Mouse (Mus musculus): ENCODE measurements around the gene Ascl2. TPM values are rescaled to one million over a fixed set of nuclear protein-coding genes. Genes with fewer than 3 reads are reported as not detected.
A peak's percentile ranks its signal among the peaks of the same experiment; 100 is the strongest.

Ascl2 gene
- polyA plus RNA-seq, 1 experiment from 2014 or later, result 1.5 TPM

GRCm38 (mm10) chr7:143005344-143006096 lies 36.5 kb upstream of the Ascl2 start:
- DNase-seq (ENCODE audit: low spot score), result peak; percentile 68
- peak overlapping the region; percentile 100 for H3K27ac ChIP-seq (ENCODE audit: low read depth, low read length)
- H3K27me3 ChIP-seq (replicated peaks; ENCODE audit: control insufficient read depth, insufficient read depth, low read length), result no peaks in the 10 kb centered on the region
- peak; percentile 77 for ATAC-seq (replicated peaks; ENCODE audit: low FRiP score)
- H3K4me3 ChIP-seq (ENCODE audit: low read depth, low read length), result peak overlapping the region; percentile 60
- H3K9me3 ChIP-seq (ENCODE audit: control insufficient read depth, low read length), result no peaks in the 10 kb centered on the region
- peaks cover 44% of the 10 kb centered on the region for H3K4me1 ChIP-seq (replicated peaks; ENCODE audit: control insufficient read depth, insufficient read depth, low read length)
- H3K4me2 ChIP-seq, result peak overlapping the region; percentile 90
- no peaks in the 10 kb centered on the region for H3K36me3 ChIP-seq (ENCODE audit: control insufficient read depth, insufficient read depth, low read length)
- peak overlapping the region; percentile 87 for H3K9ac ChIP-seq (ENCODE audit: low read depth, low read length)
- WGBS, result 36% methylated on average over 6 of the region's 6 CpGs

DNA sequence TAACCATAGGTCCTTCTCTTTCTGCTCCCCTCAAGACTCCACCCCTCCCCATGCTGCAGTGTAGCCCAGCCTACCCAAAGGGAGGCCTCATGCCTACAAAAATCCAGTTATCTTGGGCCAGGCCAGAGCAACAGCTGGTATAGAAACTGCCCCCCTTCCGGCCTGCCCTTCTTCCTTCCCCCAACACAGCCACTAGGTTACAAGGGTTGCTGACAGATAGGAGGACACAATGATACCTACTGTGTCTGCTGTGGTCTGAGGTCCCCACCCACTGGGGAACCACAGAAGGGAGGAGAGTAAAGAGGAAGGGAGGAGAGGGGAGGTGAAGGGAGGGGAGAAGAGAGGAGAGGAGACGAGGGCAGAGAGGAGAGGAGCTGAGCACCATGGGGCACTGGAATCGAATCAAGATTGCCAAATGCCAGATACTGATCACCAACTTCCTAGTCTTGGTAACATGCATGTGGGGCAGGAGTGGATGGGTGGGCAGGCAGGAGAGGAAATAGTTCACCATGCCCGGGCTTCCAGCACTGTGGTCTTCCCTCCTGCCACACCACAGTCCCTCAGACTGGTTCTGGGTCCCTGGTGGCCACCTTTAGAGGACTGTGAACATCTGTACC lies 35.8 kb upstream of the Ascl2 start, which contains the start of gene Tspan32:
Gene Tspan32 (plus strand): TSS at position 320 of the 617 bp plus-strand sequence.
- ATAC-seq (replicated peaks; ENCODE audit: low FRiP score) (peak; percentile 78), DNase-seq (ENCODE audit: low spot score) (peak; percentile 73)
- Histone ChIP-seq H3K9ac (ENCODE audit: low read depth, low read length) (peak within 1 kb of the TSS; percentile 87), H3K4me1 (replicated peaks; ENCODE audit: control insufficient read depth, insufficient read depth, low read length) (peaks cover 38% of the 10 kb centered on the region), H3K27me3 (replicated peaks; ENCODE audit: control insufficient read depth, insufficient read depth, low read length) (no peaks in the 10 kb centered on the region), H3K36me3 (ENCODE audit: control insufficient read depth, insufficient read depth, low read length) (no peaks in the 10 kb centered on the region), H3K9me3 (ENCODE audit: control insufficient read depth, low read length) (no peaks in the 10 kb centered on the region), H3K4me2 (peak within 1 kb of the TSS; percentile 90), H3K4me3 (ENCODE audit: low read depth, low read length) (peak within 1 kb of the TSS; percentile 60), H3K27ac (ENCODE audit: low read depth, low read length) (peak within 1 kb of the TSS; percentile 100)
- 36% methylated on average over 4 of the region's 4 CpGs for WGBS

DNA sequence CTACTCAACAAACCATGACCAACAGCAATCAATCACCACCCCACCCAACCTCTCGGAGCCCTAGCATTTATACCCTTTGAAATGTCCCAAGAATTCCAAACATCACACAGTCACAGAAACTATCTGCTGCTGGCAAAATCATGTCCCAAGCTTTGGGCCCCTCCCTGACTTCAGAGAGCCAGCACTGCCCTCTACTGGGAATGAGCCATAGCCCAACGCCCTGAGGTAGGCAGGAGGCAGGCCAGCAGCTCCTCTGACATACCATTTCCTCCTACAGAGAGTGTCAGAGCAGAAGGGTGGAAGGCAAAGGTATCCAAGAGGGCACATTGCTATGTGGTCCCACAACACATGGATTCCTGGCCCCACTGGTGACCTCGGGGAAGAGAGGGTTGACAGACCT lies 33.6 kb upstream of the Ascl2 start:
- WGBS, result 16% methylated on average over 3 of the region's 3 CpGs
- H3K9ac ChIP-seq (ENCODE audit: low read depth, low read length), result no peak overlapping the region
- DNase-seq (ENCODE audit: low spot score) (no peak), ATAC-seq (replicated peaks; ENCODE audit: low FRiP score) (no peak)
- no peak overlapping the region for H3K4me2 ChIP-seq
- no peaks in the 10 kb centered on the region for H3K27me3 ChIP-seq (replicated peaks; ENCODE audit: control insufficient read depth, insufficient read depth, low read length)
- peaks cover 21% of the 10 kb centered on the region for H3K4me1 ChIP-seq (replicated peaks; ENCODE audit: control insufficient read depth, insufficient read depth, low read length)
- H3K9me3 ChIP-seq (ENCODE audit: control insufficient read depth, low read length), result no peaks in the 10 kb centered on the region
- H3K4me3 ChIP-seq (ENCODE audit: low read depth, low read length), result no peak overlapping the region
- no peaks in the 10 kb centered on the region for H3K36me3 ChIP-seq (ENCODE audit: control insufficient read depth, insufficient read depth, low read length)
- no peak overlapping the region for H3K27ac ChIP-seq (ENCODE audit: low read depth, low read length)

GRCm38 (mm10) chr7:142997403-142998150 lies 28.5 kb upstream of the Ascl2 start:
- no peak for DNase-seq (ENCODE audit: low spot score)
- no peak for ATAC-seq (replicated peaks; ENCODE audit: low FRiP score)
- Histone ChIP-seq H3K4me1 (replicated peaks; ENCODE audit: control insufficient read depth, insufficient read depth, low read length) (peaks cover 18% of the 10 kb centered on the region), H3K9ac (ENCODE audit: low read depth, low read length) (no peak overlapping the region), H3K4me3 (ENCODE audit: low read depth, low read length) (no peak overlapping the region), H3K27me3 (replicated peaks; ENCODE audit: control insufficient read depth, insufficient read depth, low read length) (no peaks in the 10 kb centered on the region; the same call in 1 of the 2 replicates), H3K9me3 (ENCODE audit: control insufficient read depth, low read length) (no peaks in the 10 kb centered on the region), H3K4me2 (no peak overlapping the region), H3K36me3 (ENCODE audit: control insufficient read depth, insufficient read depth, low read length) (no peaks in the 10 kb centered on the region), H3K27ac (ENCODE audit: low read depth, low read length) (no peak overlapping the region)
- 62% methylated on average over 3 of the region's 3 CpGs for WGBS

GRCm38 (mm10) chr7:142996998-142997397 lies 27.9 kb upstream of the Ascl2 start:
- 80% methylated on average over 2 of the region's 2 CpGs for WGBS
- H3K9me3 ChIP-seq (ENCODE audit: control insufficient read depth, low read length), result no peaks in the 10 kb centered on the region
- no peak overlapping the region for H3K9ac ChIP-seq (ENCODE audit: low read depth, low read length)
- ATAC-seq (replicated peaks; ENCODE audit: low FRiP score), result 0 out of 2 replicates have a peak, but pooled peaks have one; percentile 30
- no peak overlapping the region for H3K27ac ChIP-seq (ENCODE audit: low read depth, low read length)
- DNase-seq (ENCODE audit: low spot score), result no peak
- H3K4me2 ChIP-seq, result no peak overlapping the region
- H3K4me3 ChIP-seq (ENCODE audit: low read depth, low read length), result no peak overlapping the region
- H3K27me3 ChIP-seq (replicated peaks; ENCODE audit: control insufficient read depth, insufficient read depth, low read length), result no peaks in the 10 kb centered on the region; the same call in 1 of the 2 replicates
- H3K36me3 ChIP-seq (ENCODE audit: control insufficient read depth, insufficient read depth, low read length), result no peaks in the 10 kb centered on the region
- H3K4me1 ChIP-seq (replicated peaks; ENCODE audit: control insufficient read depth, insufficient read depth, low read length), result peaks cover 18% of the 10 kb centered on the region

DNA sequence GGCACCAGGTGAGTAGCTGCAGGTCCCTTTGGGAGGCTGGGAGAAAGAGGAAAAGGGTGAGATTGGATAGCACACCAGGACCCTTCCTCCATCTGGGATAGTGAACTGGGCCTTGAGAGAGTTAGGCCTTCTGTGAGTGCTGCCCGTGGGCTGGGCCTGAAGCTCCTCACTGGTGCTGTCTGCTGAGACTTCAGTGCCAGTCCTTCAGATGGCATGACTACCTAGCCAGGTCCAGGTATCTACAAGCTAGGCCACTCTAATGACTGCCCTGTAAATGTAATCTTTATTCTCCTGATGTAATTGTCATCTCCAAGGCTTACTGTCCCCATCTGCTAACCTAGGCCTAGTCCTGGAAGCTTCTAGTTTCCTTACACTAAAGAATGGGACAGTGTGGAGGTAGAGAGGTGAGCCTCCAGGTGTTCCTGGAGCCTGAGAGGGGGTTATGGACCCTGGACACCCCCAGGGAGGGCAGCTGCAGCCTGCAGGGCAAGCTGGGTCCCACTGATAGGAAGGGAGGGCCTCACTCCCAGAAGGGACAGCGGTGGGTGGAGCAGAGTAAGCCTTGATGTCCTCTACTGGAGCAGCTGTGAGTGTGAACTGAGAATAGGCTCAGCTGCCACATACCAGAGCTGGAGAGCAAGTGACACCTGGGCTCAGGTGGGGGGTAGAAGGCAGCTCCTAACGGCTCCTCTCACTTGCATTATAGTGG lies 26.7 kb upstream of the Ascl2 start:
- Histone ChIP-seq H3K9me3 (ENCODE audit: control insufficient read depth, low read length) (no peaks in the 10 kb centered on the region), H3K4me1 (replicated peaks; ENCODE audit: control insufficient read depth, insufficient read depth, low read length) (peaks cover 18% of the 10 kb centered on the region), H3K36me3 (ENCODE audit: control insufficient read depth, insufficient read depth, low read length) (no peaks in the 10 kb centered on the region), H3K27ac (ENCODE audit: low read depth, low read length) (peak overlapping the region; percentile 70), H3K9ac (ENCODE audit: low read depth, low read length) (peak overlapping the region; percentile 30), H3K27me3 (replicated peaks; ENCODE audit: control insufficient read depth, insufficient read depth, low read length) (no peaks in the 10 kb centered on the region; the same call in none of the 2 replicates), H3K4me3 (ENCODE audit: low read depth, low read length) (no peak overlapping the region), H3K4me2 (peak overlapping the region; percentile 39)
- ATAC-seq (replicated peaks; ENCODE audit: low FRiP score) (peak; percentile 97), DNase-seq (ENCODE audit: low spot score) (no peak)
- 41% methylated on average over 3 of the region's 3 CpGs for WGBS

DNA sequence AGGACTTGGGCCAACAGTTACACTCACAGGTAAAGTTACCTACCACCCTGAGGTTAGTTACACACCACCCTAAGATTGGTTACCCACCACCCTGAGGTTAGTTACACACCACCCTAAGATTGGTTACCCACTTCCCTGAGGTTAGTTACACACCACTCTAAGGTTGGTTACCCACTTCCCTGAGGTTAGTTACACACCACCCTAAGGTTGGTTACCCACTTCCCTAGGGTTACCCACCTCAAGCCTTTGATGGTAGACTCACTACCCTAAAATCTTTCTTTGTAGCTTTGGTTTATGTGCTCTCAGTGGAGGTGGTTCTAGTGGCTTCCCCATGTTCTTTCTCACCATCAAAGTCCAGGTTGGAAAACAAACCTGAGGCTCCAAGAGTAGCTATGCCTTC lies 25.9 kb upstream of the Ascl2 start:
- Histone ChIP-seq H3K36me3 (ENCODE audit: control insufficient read depth, insufficient read depth, low read length) (no peaks in the 10 kb centered on the region), H3K4me2 (no peak overlapping the region), H3K27me3 (replicated peaks; ENCODE audit: control insufficient read depth, insufficient read depth, low read length) (peaks cover 6% of the 10 kb centered on the region), H3K9ac (ENCODE audit: low read depth, low read length) (no peak overlapping the region), H3K4me3 (ENCODE audit: low read depth, low read length) (no peak overlapping the region), H3K27ac (ENCODE audit: low read depth, low read length) (no peak overlapping the region), H3K4me1 (replicated peaks; ENCODE audit: control insufficient read depth, insufficient read depth, low read length) (peaks cover 18% of the 10 kb centered on the region), H3K9me3 (ENCODE audit: control insufficient read depth, low read length) (no peaks in the 10 kb centered on the region)
- ATAC-seq (replicated peaks; ENCODE audit: low FRiP score), result no peak
- no peak for DNase-seq (ENCODE audit: low spot score)

DNA sequence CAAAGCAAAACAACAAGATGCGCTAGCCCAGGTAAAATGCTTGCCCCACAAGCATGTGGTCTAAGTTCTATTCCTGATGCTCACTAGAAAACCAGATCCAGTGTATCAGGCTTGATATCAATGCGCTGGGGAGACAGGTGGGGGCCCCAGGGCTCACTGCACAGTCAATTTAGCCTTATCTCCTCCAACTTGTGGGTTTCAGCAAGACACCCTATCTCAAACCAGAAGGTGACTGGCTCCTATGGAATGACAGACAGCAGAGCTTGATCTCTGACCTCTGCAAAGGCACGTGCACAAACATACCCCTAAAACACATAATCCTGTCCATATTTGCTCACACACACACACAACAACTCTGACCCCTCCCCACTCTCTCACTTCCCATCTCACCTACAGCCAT lies 18.7 kb upstream of the Ascl2 start:
- no peak overlapping the region for H3K4me3 ChIP-seq (ENCODE audit: low read depth, low read length)
- 44% methylated on average over 3 of the region's 3 CpGs for WGBS
- H3K36me3 ChIP-seq (ENCODE audit: control insufficient read depth, insufficient read depth, low read length), result no peaks in the 10 kb centered on the region
- peak; percentile 89 for ATAC-seq (replicated peaks; ENCODE audit: low FRiP score)
- peaks cover 7% of the 10 kb centered on the region for H3K4me1 ChIP-seq (replicated peaks; ENCODE audit: control insufficient read depth, insufficient read depth, low read length)
- H3K9ac ChIP-seq (ENCODE audit: low read depth, low read length), result no peak overlapping the region
- no peak overlapping the region for H3K27ac ChIP-seq (ENCODE audit: low read depth, low read length)
- DNase-seq (ENCODE audit: low spot score), result no peak
- no peaks in the 10 kb centered on the region for H3K9me3 ChIP-seq (ENCODE audit: control insufficient read depth, low read length)
- H3K4me2 ChIP-seq, result no peak overlapping the region
- H3K27me3 ChIP-seq (replicated peaks; ENCODE audit: control insufficient read depth, insufficient read depth, low read length), result peaks cover 13% of the 10 kb centered on the region
